Comparison of ENCODE assay signal across 10 mouse cellular contexts in the genomic region with DNA sequence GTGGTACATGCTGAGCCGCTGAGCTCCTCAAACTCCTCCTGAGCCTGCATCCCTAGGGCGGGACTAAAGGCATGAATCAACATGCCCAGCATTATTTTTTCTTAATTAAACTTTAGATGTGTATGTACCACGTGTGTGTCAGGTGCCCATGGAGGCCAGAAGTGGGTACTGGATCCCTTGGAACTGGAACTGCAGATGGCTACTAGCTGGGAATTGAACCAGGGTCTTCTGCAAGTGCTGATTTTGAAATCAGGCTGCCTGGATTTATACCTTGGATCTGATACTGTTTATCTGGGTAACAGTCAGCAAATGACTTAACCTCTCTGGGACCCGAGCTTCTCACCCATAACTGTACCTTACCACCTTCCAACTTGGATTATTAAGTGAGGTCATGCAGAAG. TPM values are rescaled to one million over a fixed set of nuclear protein-coding genes. Genes with fewer than 3 reads are reported as not detected.
DNase-seq lines count a peak whose midpoint lies in the region; ATAC-seq lines count a peak whose summit lies in the region.
"Had no signal": no experiment of that assay in that cellular context is flagged by ENCODE, and none has a peak within 500 bp of the region (broad histone marks: within the 10 kb centered on the region; RNA-seq: fewer than 3 reads in every experiment).

No protein-coding gene starts in this region.

- H3K4me3 ChIP-seq in forebrain, embryonic 15.5 days: peak overlapping the region; percentile 78
- H3K4me3 ChIP-seq in liver, embryonic 13.5 days (replicated peaks): peak overlapping the region; percentile 85

- H3K36me3 ChIP-seq in forebrain, embryonic 15.5 days: peaks cover 26% of the 10 kb centered on the region
- peaks cover 31% of the 10 kb centered on the region for H3K36me3 ChIP-seq in liver, embryonic 13.5 days

- ATAC-seq in forebrain, embryonic 15.5 days (replicated peaks): no peak
- ATAC-seq in liver, embryonic 13.5 days (ENCODE audit: low read depth): no peak
- no peak for ATAC-seq in CD4-positive, CD25-positive, alpha-beta regulatory T cell, adult 4 months

- WGBS in forebrain, embryonic 15.5 days: 53% methylated on average over 4 of the region's 4 CpGs
- WGBS in liver, embryonic 13.5 days (ENCODE audit: insufficient replicate concordance): 43% methylated on average over 4 of the region's 4 CpGs

- DNase-seq in cerebellum, adult 11-12 months: peak; percentile 51
- no peak for DNase-seq in cerebellum, postnatal 10 days
- peak; percentile 39 for DNase-seq in 3T3-L1 (ENCODE audit: low read depth, low spot score)
- no peak for DNase-seq in liver, embryonic 13.5 days
- DNase-seq in adrenal gland, postnatal 10 days: no peak
- no peak for DNase-seq in yolk sac, embryonic 10.5 days (ENCODE audit: low spot score)
- DNase-seq: kidney, postnatal 10 days; right cerebral cortex, postnatal 14 days had no signal

- peaks cover 39% of the 10 kb centered on the region for H3K4me1 ChIP-seq in forebrain, embryonic 15.5 days
- H3K4me1 ChIP-seq in liver, embryonic 13.5 days (replicated peaks): peaks cover 69% of the 10 kb centered on the region

- H3K4me2 ChIP-seq in forebrain, embryonic 15.5 days (replicated peaks): peak overlapping the region; percentile 47
- H3K4me2 ChIP-seq in liver, embryonic 13.5 days: peak overlapping the region; percentile 81

- no peak overlapping the region for H3K27ac ChIP-seq in forebrain, embryonic 15.5 days (replicated peaks)
- H3K27ac ChIP-seq in liver, embryonic 13.5 days: peak overlapping the region; percentile 98

- no peaks in the 10 kb centered on the region for H3K27me3 ChIP-seq in forebrain, embryonic 15.5 days
- no peaks in the 10 kb centered on the region for H3K27me3 ChIP-seq in liver, embryonic 13.5 days

- no peaks in the 10 kb centered on the region for H3K9me3 ChIP-seq in forebrain, embryonic 15.5 days
- H3K9me3 ChIP-seq in liver, embryonic 13.5 days (replicated peaks): no peaks in the 10 kb centered on the region

- peak overlapping the region; percentile 77; the same call in 1 of the 2 replicates for H3K9ac ChIP-seq in forebrain, embryonic 15.5 days (replicated peaks)
- H3K9ac ChIP-seq in liver, embryonic 13.5 days: peak overlapping the region; percentile 88

RNA-seq across cellular contexts. Expression of a gene that starts 1.1 kb away (rescaled TPM):
- 164 and 171 TPM in 2 replicates for polyA plus RNA-seq in forebrain, embryonic 15.5 days (2015; fragmentation: Nextera tagmentation; extraction: Ambion mirVana)
- polyA plus RNA-seq in liver, embryonic 13.5 days (2015; fragmentation: Nextera tagmentation; extraction: Ambion mirVana): 118 and 128 TPM in 2 replicates
- 100 to 1,000 TPM in 1 of 2 experiments, 10 to 100 TPM in 1; 97.4 to 178 TPM for total RNA-seq in adrenal gland, postnatal 10 days (2021)
- 10 to 100 TPM; 63.7 to 85.1 TPM for polyA plus RNA-seq in CD4-positive, CD25-positive, alpha-beta regulatory T cell, adult 4 months (2017; shearing (Covaris generic))

RNA-seq across cellular contexts. Expression of a gene that starts 13.6 kb away (rescaled TPM):
- polyA plus RNA-seq in forebrain, embryonic 15.5 days (2015; fragmentation: Nextera tagmentation; extraction: Ambion mirVana): 96.5 and 97.4 TPM in 2 replicates
- polyA plus RNA-seq in liver, embryonic 13.5 days (2015; fragmentation: Nextera tagmentation; extraction: Ambion mirVana): 80.8 and 81.6 TPM in 2 replicates
- 10 to 100 TPM; 51.1 to 58.8 TPM for total RNA-seq in adrenal gland, postnatal 10 days (2021)
- polyA plus RNA-seq in CD4-positive, CD25-positive, alpha-beta regulatory T cell, adult 4 months (2017; shearing (Covaris generic)): 10 to 100 TPM; 72.5 to 92.2 TPM

RNA-seq across cellular contexts. Expression of a gene that starts 18.5 kb away (rescaled TPM):
- 1.5 and 2.5 TPM in 2 replicates for polyA plus RNA-seq in forebrain, embryonic 15.5 days (2015; fragmentation: Nextera tagmentation; extraction: Ambion mirVana)
- polyA plus RNA-seq in liver, embryonic 13.5 days (2015; fragmentation: Nextera tagmentation; extraction: Ambion mirVana): 0.81 and 1.3 TPM in 2 replicates
- total RNA-seq in adrenal gland, postnatal 10 days (2021): 1 to 10 TPM; 1.3 to 3.1 TPM
- under 1 TPM in 1 of 2 experiments, not detected in 1; 0.75 TPM for polyA plus RNA-seq in CD4-positive, CD25-positive, alpha-beta regulatory T cell, adult 4 months (2017; shearing (Covaris generic))

RNA-seq across cellular contexts. Expression of a gene that starts 19.2 kb away (rescaled TPM):
- polyA plus RNA-seq in forebrain, embryonic 15.5 days (2015; fragmentation: Nextera tagmentation; extraction: Ambion mirVana): 130 and 133 TPM in 2 replicates
- polyA plus RNA-seq in liver, embryonic 13.5 days (2015; fragmentation: Nextera tagmentation; extraction: Ambion mirVana): 48.2 and 51.9 TPM in 2 replicates
- total RNA-seq in adrenal gland, postnatal 10 days (2021): 10 to 100 TPM; 73.8 to 75.8 TPM
- 100 to 1,000 TPM; 132 to 165 TPM for polyA plus RNA-seq in CD4-positive, CD25-positive, alpha-beta regulatory T cell, adult 4 months (2017; shearing (Covaris generic))

RNA-seq across cellular contexts. Expression of a gene that starts 34.9 kb away (rescaled TPM):
- polyA plus RNA-seq in forebrain, embryonic 15.5 days (2015; fragmentation: Nextera tagmentation; extraction: Ambion mirVana): 187 and 192 TPM in 2 replicates
- 93.3 and 104 TPM in 2 replicates for polyA plus RNA-seq in liver, embryonic 13.5 days (2015; fragmentation: Nextera tagmentation; extraction: Ambion mirVana)
- total RNA-seq in adrenal gland, postnatal 10 days (2021): 100 to 1,000 TPM in 1 of 2 experiments, 10 to 100 TPM in 1; 88.6 to 107 TPM
- polyA plus RNA-seq in CD4-positive, CD25-positive, alpha-beta regulatory T cell, adult 4 months (2017; shearing (Covaris generic)): 100 to 1,000 TPM; 163 to 188 TPM

Comparison
In these comparisons a context has a peak if more than half of its experiments do, and no peak if none do; other contexts are left out.
1. DNase-seq: peak in cerebellum, adult 11-12 months (single experiment) and 3T3-L1 (single experiment); none in cerebellum, postnatal 10 days (0 of 2), liver, embryonic 13.5 days (single experiment), adrenal gland, postnatal 10 days (single experiment) and yolk sac, embryonic 10.5 days (single experiment).